Mouse (Mus musculus): ENCODE measurements around the gene Sspo. TPM values are rescaled to one million over a fixed set of nuclear protein-coding genes. Genes with fewer than 3 reads are reported as not detected.

The Sspo gene
- polyA plus RNA-seq, 1 experiment from 2014 or later: 0.20 TPM

GRCm38 (mm10) chr6:48540721-48541120, 92.7 kb downstream of the Sspo start:
- Histone ChIP-seq H3K27me3 (ENCODE audit: control insufficient read depth, insufficient read depth, low read length) (no peaks in the 10 kb centered on the region), H3K4me3 (replicated peaks; ENCODE audit: low read length) (no peak overlapping the region), H3K4me2 (replicated peaks) (no peak overlapping the region), H3K27ac (no peak overlapping the region), H3K36me3 (replicated peaks; ENCODE audit: control insufficient read depth, insufficient read depth) (peaks cover 33% of the 10 kb centered on the region), H3K9ac (no peak overlapping the region), H3K9me3 (ENCODE audit: control insufficient read depth, low read length) (no peaks in the 10 kb centered on the region), H3K4me1 (replicated peaks; ENCODE audit: control insufficient read depth, insufficient read depth, low read length) (peaks cover 28% of the 10 kb centered on the region)
- ATAC-seq (ENCODE audit: low FRiP score): no peak
- DNase-seq (ENCODE audit: low spot score): no peak
- 83% methylated on average over 3 of the region's 3 CpGs for WGBS

DNA sequence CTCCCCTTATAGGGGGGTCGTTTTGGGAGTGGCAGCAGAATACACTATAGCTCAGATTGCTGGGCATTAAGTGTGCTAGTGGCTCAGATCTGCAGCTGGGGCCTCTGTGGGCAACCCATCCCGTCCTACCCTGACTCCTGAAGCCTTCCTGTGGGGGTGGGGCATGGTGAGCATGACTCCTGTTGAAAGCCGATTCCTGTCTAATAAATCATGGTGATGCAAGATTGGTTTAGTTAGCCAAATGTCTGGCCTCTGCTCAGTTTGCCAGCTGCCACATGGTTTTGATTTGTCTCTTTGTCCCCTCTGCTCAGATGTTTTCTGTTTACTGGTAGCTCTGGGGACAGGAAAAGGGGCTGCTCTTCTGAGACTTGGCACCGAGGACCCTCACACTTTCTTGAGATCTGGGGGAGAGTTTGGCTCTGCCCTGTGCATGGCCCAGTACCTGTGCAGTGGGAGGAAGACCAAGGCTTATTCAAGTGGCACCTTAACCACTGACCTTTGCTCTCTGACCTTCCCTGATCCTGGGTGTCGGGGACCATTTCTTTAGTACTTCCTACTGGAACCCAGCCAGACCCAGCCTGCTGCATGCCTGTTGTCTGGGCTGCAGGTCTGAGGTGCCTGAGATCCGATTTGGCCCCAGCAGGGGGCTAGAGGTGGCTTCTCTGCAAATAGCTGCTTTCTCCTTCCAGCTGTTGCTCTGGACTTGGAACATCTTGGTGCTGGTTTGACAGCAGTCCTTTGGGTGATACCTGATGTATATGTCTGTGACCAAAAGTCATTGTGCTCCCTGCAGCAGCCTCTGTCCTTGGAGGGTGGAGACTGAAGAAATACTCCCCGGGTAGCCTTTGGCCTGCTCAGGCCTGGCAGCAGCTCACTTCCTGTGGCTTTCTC, 93.8 kb downstream of the Sspo start:
- Histone ChIP-seq H3K4me1 (replicated peaks; ENCODE audit: control insufficient read depth, insufficient read depth, low read length) (peaks cover 20% of the 10 kb centered on the region), H3K9ac (no peak overlapping the region), H3K9me3 (ENCODE audit: control insufficient read depth, low read length) (no peaks in the 10 kb centered on the region), H3K27ac (no peak overlapping the region), H3K4me2 (replicated peaks) (no peak overlapping the region), H3K4me3 (replicated peaks; ENCODE audit: low read length) (no peak overlapping the region), H3K36me3 (replicated peaks; ENCODE audit: control insufficient read depth, insufficient read depth) (peaks cover 33% of the 10 kb centered on the region), H3K27me3 (ENCODE audit: control insufficient read depth, insufficient read depth, low read length) (no peaks in the 10 kb centered on the region)
- DNase-seq (ENCODE audit: low spot score) (no peak), ATAC-seq (ENCODE audit: low FRiP score) (no peak)
- 60% methylated on average over 7 of the region's 7 CpGs for WGBS

- DNase-seq (ENCODE audit: low spot score) (no peak), ATAC-seq (ENCODE audit: low FRiP score) (no peak)
- H3K27me3 ChIP-seq (ENCODE audit: control insufficient read depth, insufficient read depth, low read length): no peaks in the 10 kb centered on the region
- 97% methylated on average over 3 of the region's 3 CpGs for WGBS
- H3K4me1 ChIP-seq (replicated peaks; ENCODE audit: control insufficient read depth, insufficient read depth, low read length): peaks cover 17% of the 10 kb centered on the region
- no peaks in the 10 kb centered on the region for H3K9me3 ChIP-seq (ENCODE audit: control insufficient read depth, low read length)
- H3K27ac ChIP-seq: no peak overlapping the region
- no peak overlapping the region for H3K9ac ChIP-seq
- H3K4me3 ChIP-seq (replicated peaks; ENCODE audit: low read length): no peak overlapping the region
- no peak overlapping the region for H3K4me2 ChIP-seq (replicated peaks)
- H3K36me3 ChIP-seq (replicated peaks; ENCODE audit: control insufficient read depth, insufficient read depth): peaks cover 33% of the 10 kb centered on the region
Measured at GRCm38 (mm10) chr6:48542631-48543030, 94.6 kb downstream of the Sspo start.

- Histone ChIP-seq H3K4me3 (replicated peaks; ENCODE audit: low read length) (no peak overlapping the region), H3K27me3 (ENCODE audit: control insufficient read depth, insufficient read depth, low read length) (no peaks in the 10 kb centered on the region), H3K9ac (no peak overlapping the region), H3K27ac (no peak overlapping the region), H3K36me3 (replicated peaks; ENCODE audit: control insufficient read depth, insufficient read depth) (peaks cover 26% of the 10 kb centered on the region), H3K9me3 (ENCODE audit: control insufficient read depth, low read length) (no peaks in the 10 kb centered on the region), H3K4me2 (replicated peaks) (no peak overlapping the region), H3K4me1 (replicated peaks; ENCODE audit: control insufficient read depth, insufficient read depth, low read length) (no peaks in the 10 kb centered on the region)
- 82% methylated on average over 5 of the region's 5 CpGs for WGBS
- DNase-seq (ENCODE audit: low spot score): no peak
- no peak for ATAC-seq (ENCODE audit: low FRiP score)
Measured at GRCm38 (mm10) chr6:48545251-48545650, 97.2 kb downstream of the Sspo start.

- ATAC-seq (ENCODE audit: low FRiP score) (no peak; the same call in 1 of the 2 replicates), DNase-seq (ENCODE audit: low spot score) (no peak)
- Histone ChIP-seq H3K27me3 (ENCODE audit: control insufficient read depth, insufficient read depth, low read length) (no peaks in the 10 kb centered on the region), H3K27ac (no peak overlapping the region), H3K4me3 (replicated peaks; ENCODE audit: low read length) (no peak overlapping the region), H3K9me3 (ENCODE audit: control insufficient read depth, low read length) (no peaks in the 10 kb centered on the region), H3K4me1 (replicated peaks; ENCODE audit: control insufficient read depth, insufficient read depth, low read length) (no peaks in the 10 kb centered on the region), H3K36me3 (replicated peaks; ENCODE audit: control insufficient read depth, insufficient read depth) (peaks cover 15% of the 10 kb centered on the region), H3K9ac (no peak overlapping the region), H3K4me2 (replicated peaks) (no peak overlapping the region)
- WGBS: 52% methylated on average over 1 of the region's 1 CpGs
Measured at GRCm38 (mm10) chr6:48546271-48546670, 98.2 kb downstream of the Sspo start.

DNA sequence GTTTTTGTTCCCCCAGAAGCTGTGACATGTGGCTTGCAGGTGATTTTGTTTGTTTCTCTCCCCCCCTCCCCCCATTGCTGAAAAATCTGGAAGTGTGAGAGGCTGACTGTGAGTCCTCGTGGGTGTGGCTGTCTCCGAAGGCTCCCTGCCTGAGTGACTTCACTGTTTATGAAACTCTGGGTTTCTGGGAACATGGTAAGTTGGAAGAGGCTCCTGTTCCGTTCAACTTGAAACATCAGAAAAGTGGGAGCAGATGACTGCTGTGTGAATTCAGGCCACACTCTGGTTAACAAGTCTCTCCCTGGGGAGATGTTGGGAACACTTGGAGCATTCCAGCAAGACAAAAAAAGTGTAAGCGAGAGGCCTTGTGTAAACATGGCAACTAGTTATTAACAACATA, 98.8 kb downstream of the Sspo start:
- Histone ChIP-seq H3K27me3 (ENCODE audit: control insufficient read depth, insufficient read depth, low read length) (no peaks in the 10 kb centered on the region), H3K4me3 (replicated peaks; ENCODE audit: low read length) (no peak overlapping the region), H3K9me3 (ENCODE audit: control insufficient read depth, low read length) (no peaks in the 10 kb centered on the region), H3K9ac (no peak overlapping the region), H3K36me3 (replicated peaks; ENCODE audit: control insufficient read depth, insufficient read depth) (peaks cover 9% of the 10 kb centered on the region), H3K27ac (no peak overlapping the region), H3K4me1 (replicated peaks; ENCODE audit: control insufficient read depth, insufficient read depth, low read length) (no peaks in the 10 kb centered on the region), H3K4me2 (replicated peaks) (no peak overlapping the region)
- DNase-seq (ENCODE audit: low spot score): no peak
- WGBS: 82% methylated on average over 4 of the region's 4 CpGs
- ATAC-seq (ENCODE audit: low FRiP score): no peak

DNA sequence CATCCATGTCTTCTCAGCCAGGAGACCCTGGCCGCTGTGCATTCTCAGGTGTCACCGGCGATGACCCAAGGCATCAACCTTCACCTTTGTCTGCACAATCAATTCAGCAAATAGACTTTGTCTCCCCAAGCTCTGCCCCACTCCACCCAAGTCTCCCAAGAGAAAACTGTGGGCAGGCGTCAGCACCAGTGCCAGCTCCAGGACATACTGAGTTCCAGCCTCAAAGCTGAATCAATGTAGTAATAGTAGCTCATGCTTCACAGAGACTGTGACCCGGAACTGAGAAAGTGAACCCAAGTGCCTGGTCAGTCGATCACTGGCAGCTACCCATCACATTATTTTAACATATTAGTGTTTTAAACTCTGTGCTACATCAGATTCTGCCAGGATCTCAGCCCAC, 100.3 kb downstream of the Sspo start:
- H3K27me3 ChIP-seq (ENCODE audit: control insufficient read depth, insufficient read depth, low read length): no peaks in the 10 kb centered on the region
- H3K9ac ChIP-seq: no peak overlapping the region
- H3K27ac ChIP-seq: no peak overlapping the region
- DNase-seq (ENCODE audit: low spot score) (no peak), ATAC-seq (ENCODE audit: low FRiP score) (no peak)
- no peak overlapping the region for H3K4me2 ChIP-seq (replicated peaks)
- H3K36me3 ChIP-seq (replicated peaks; ENCODE audit: control insufficient read depth, insufficient read depth): no peaks in the 10 kb centered on the region
- 89% methylated on average over 6 of the region's 6 CpGs for WGBS
- H3K4me3 ChIP-seq (replicated peaks; ENCODE audit: low read length): no peak overlapping the region
- no peaks in the 10 kb centered on the region for H3K9me3 ChIP-seq (ENCODE audit: control insufficient read depth, low read length)
- 0 out of 2 replicates have a peak, but pooled peaks cover under 1% of the 10 kb centered on the region for H3K4me1 ChIP-seq (replicated peaks; ENCODE audit: control insufficient read depth, insufficient read depth, low read length)

Small RNA genes lying within 50 kb of the gene (microRNA-seq; reads per million reads assigned to microRNA genes)
- not detected for gene Gm24325

Other genes starting within 250 kb of the Sspo start
- 24.8 and 24.9 TPM in 2 replicates for gene Krba1, start 52.6 kb upstream of the Sspo start, polyA plus RNA-seq (2014; fragmentation: Nextera tagmentation; extraction: Ambion mirVana)
- gene Zfp467, start 2.4 kb upstream of the Sspo start, polyA plus RNA-seq (2014; fragmentation: Nextera tagmentation; extraction: Ambion mirVana): 25.8 and 32.4 TPM in 2 replicates
- gene Atp6v0e2, start 89.4 kb downstream of the Sspo start, polyA plus RNA-seq (2014; fragmentation: Nextera tagmentation; extraction: Ambion mirVana): 230 and 241 TPM in 2 replicates
- gene Lrrc61, start 106.6 kb downstream of the Sspo start, polyA plus RNA-seq (2014; fragmentation: Nextera tagmentation; extraction: Ambion mirVana): 18.2 and 20.8 TPM in 2 replicates
- gene Rarres2, start 124.6 kb downstream of the Sspo start, polyA plus RNA-seq (2014; fragmentation: Nextera tagmentation; extraction: Ambion mirVana): 5.2 and 8.2 TPM in 2 replicates
- gene Gm45021, start 141.4 kb downstream of the Sspo start, polyA plus RNA-seq (2014; fragmentation: Nextera tagmentation; extraction: Ambion mirVana): not detected in 2 replicates
- 37.4 and 41.7 TPM in 2 replicates for gene Repin1, start 145.7 kb downstream of the Sspo start, polyA plus RNA-seq (2014; fragmentation: Nextera tagmentation; extraction: Ambion mirVana)
- gene Gm44965, start 145.7 kb downstream of the Sspo start, polyA plus RNA-seq (2014; fragmentation: Nextera tagmentation; extraction: Ambion mirVana): 0.74 and 0.78 TPM in 2 replicates
- 11.8 and 13.6 TPM in 2 replicates for gene Zfp775, start 153.8 kb downstream of the Sspo start, polyA plus RNA-seq (2014; fragmentation: Nextera tagmentation; extraction: Ambion mirVana)
- gene AI854703, start 178.5 kb downstream of the Sspo start, polyA plus RNA-seq (2014; fragmentation: Nextera tagmentation; extraction: Ambion mirVana): 23.1 and 25.7 TPM in 2 replicates
- 0.12 and 0.16 TPM in 2 replicates for gene Gimap8, start 199.0 kb downstream of the Sspo start, polyA plus RNA-seq (2014; fragmentation: Nextera tagmentation; extraction: Ambion mirVana)
- 1.2 and 1.6 TPM in 2 replicates for gene Gimap9, start 227.9 kb downstream of the Sspo start, polyA plus RNA-seq (2014; fragmentation: Nextera tagmentation; extraction: Ambion mirVana)
- 1.5 and 1.9 TPM in 2 replicates for gene Gimap4, start 236.3 kb downstream of the Sspo start, polyA plus RNA-seq (2014; fragmentation: Nextera tagmentation; extraction: Ambion mirVana)